Mouse (Mus musculus): ENCODE measurements at regions not wholly inside any gene's neighbourhood (a gene's known extent, or its start where the extent isn't known, plus 50 kb on each side); places are given as distances from the start of the nearest gene placed in this dataset.

DNA sequence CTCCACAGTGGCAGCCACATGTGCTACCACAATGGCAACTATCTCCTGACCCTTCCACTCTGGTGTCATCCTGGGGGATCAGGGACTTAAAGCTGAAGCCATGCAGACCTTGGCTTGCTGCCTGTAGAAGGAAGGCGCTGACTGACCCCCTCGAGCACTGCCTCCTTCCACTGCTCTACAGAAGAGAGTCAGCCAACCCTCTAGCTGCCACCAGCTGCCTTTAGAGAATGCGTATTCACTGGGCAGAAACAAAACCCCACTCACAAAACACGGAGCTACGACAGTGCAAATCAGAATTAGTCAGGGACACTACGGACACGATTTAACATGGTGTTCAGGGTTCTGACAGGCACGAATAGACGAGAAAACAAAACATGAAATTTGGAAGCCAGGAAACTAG lies 67.1 kb upstream of the A530016L24Rik start:
- no peak for DNase-seq (ENCODE audit: extremely low read depth, low read depth, low spot score)
- Histone ChIP-seq H3K79me2 (ENCODE audit: control insufficient read depth, insufficient read depth, low read length) (no peaks in the 10 kb centered on the region), H3K27me3 (ENCODE audit: control insufficient read depth, insufficient read depth, low read length) (no peaks in the 10 kb centered on the region), H3K27ac (replicated peaks; ENCODE audit: insufficient read depth, low read depth, low read length) (no peak overlapping the region), H3K9ac (ENCODE audit: low read depth, low read length) (no peak overlapping the region), H3K4me1 (ENCODE audit: control insufficient read depth, insufficient read depth, low read length) (no peaks in the 10 kb centered on the region), H3K36me3 (ENCODE audit: control insufficient read depth, insufficient read depth, low read length) (no peaks in the 10 kb centered on the region), H3K4me3 (ENCODE audit: insufficient read depth, low read depth, low read length) (no peak overlapping the region)
- WGBS: 86% methylated on average over 9 of the region's 9 CpGs
- TF ChIP-seq POLR2A (IDR thresholded peaks at IDR 0.05; ENCODE audit: extremely low read depth, insufficient read depth, low read length) (no peak), CTCF (IDR thresholded peaks at IDR 0.05; ENCODE audit: low read depth, low read length) (no peak)

DNA sequence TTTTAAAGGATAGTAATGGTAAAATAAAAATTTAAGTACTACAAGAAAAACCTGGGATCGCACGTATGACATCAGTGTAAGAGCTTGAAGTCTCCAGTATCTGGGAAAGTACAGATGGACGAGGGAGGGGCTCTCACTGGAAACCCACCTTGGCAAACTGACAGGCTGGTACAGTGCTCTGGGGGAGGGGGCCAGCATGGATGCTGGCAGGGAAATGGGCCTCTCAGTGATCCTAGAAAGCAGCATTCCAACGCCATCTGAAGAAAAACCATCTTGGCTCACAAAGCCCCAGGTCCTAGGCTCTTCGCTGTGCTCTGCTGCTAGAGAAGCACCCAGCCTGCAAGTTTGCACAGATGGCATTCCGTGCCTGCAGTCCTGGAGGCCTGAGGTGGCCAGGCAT lies 65.1 kb upstream of the A530016L24Rik start:
- no peak for DNase-seq (ENCODE audit: extremely low read depth, low read depth, low spot score)
- H3K79me2 ChIP-seq (ENCODE audit: control insufficient read depth, insufficient read depth, low read length): no peaks in the 10 kb centered on the region
- H3K9ac ChIP-seq (ENCODE audit: low read depth, low read length): no peak overlapping the region
- H3K27ac ChIP-seq (replicated peaks; ENCODE audit: insufficient read depth, low read depth, low read length): no peak overlapping the region
- no peaks in the 10 kb centered on the region for H3K27me3 ChIP-seq (ENCODE audit: control insufficient read depth, insufficient read depth, low read length)
- H3K4me1 ChIP-seq (ENCODE audit: control insufficient read depth, insufficient read depth, low read length): peaks cover 5% of the 10 kb centered on the region; the same call in 1 of the 2 replicates
- 87% methylated on average over 6 of the region's 6 CpGs for WGBS
- H3K36me3 ChIP-seq (ENCODE audit: control insufficient read depth, insufficient read depth, low read length): no peaks in the 10 kb centered on the region
- H3K4me3 ChIP-seq (ENCODE audit: insufficient read depth, low read depth, low read length): no peak overlapping the region
- TF ChIP-seq CTCF (IDR thresholded peaks at IDR 0.05; ENCODE audit: low read depth, low read length) (no peak), POLR2A (IDR thresholded peaks at IDR 0.05; ENCODE audit: extremely low read depth, insufficient read depth, low read length) (no peak)

DNA sequence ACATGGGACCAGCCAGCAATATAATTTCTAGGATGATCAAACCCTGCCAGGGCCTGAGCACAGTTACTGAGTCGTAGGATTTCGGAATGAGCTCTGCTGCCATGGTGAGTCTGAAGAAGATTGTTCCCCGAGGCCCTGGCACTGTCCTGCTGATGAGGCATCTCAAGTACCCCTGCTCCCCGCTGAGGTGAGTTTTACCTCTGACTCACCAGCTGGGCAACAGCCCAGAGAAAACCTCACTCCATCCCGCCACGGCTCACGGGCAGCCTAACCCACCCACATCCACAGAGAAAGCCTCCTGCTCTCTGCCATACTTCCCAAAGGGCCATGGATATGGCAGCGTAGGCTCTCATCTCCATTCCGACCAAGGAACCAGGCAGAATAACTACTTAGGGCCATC lies 62.6 kb upstream of the A530016L24Rik start:
- H3K9ac ChIP-seq (ENCODE audit: low read depth, low read length): no peak overlapping the region
- TF ChIP-seq POLR2A (IDR thresholded peaks at IDR 0.05; ENCODE audit: extremely low read depth, insufficient read depth, low read length) (no peak), CTCF (IDR thresholded peaks at IDR 0.05; ENCODE audit: low read depth, low read length) (no peak)
- DNase-seq (ENCODE audit: extremely low read depth, low read depth, low spot score): no peak
- no peak overlapping the region for H3K27ac ChIP-seq (replicated peaks; ENCODE audit: insufficient read depth, low read depth, low read length)
- H3K27me3 ChIP-seq (ENCODE audit: control insufficient read depth, insufficient read depth, low read length): no peaks in the 10 kb centered on the region
- H3K4me3 ChIP-seq (ENCODE audit: insufficient read depth, low read depth, low read length): no peak overlapping the region
- peaks cover 6% of the 10 kb centered on the region; the same call in 1 of the 2 replicates for H3K4me1 ChIP-seq (ENCODE audit: control insufficient read depth, insufficient read depth, low read length)
- H3K79me2 ChIP-seq (ENCODE audit: control insufficient read depth, insufficient read depth, low read length): no peaks in the 10 kb centered on the region
- H3K36me3 ChIP-seq (ENCODE audit: control insufficient read depth, insufficient read depth, low read length): no peaks in the 10 kb centered on the region
- WGBS: 89% methylated on average over 9 of the region's 9 CpGs

DNA sequence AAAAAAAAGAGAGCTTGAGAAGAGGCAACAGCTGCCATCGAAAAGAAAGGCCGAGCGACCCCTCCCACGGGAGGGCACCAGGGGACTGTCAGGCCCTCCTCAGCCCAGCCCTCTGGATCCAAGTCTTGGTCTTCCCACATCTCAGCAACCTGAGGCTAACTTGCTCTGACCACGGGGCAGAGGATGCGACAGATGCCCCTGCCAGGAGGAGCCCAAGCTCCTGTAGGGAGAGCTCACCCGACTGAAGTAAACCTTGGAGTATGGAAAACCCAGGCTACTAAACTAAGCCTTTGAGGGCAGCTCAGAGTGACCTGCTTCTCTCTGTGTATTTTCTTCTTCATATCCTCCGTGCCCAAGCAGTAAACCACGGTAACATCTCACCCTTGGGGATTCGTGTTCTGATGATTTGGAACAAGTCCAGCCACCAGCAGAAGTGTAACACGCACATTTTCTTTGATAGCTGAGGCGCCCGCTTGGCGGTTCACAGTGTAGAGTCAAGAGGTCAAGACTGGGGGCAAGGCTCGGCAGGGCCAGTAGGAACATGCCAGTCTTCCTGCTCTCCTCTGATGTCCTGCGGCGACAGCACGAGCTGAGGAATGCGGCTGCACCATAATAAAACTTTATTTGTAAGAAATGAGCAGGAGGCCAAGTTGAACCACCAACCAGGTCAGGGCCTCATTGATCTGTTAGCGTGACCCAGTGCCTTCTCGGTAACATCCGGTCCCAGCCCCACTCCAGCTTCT lies 59.0 kb upstream of the A530016L24Rik start:
- WGBS: 63% methylated on average over 22 of the region's 22 CpGs
- no peak overlapping the region for H3K4me3 ChIP-seq (ENCODE audit: insufficient read depth, low read depth, low read length)
- peak; percentile 44 for DNase-seq (ENCODE audit: extremely low read depth, low read depth, low spot score)

DNA sequence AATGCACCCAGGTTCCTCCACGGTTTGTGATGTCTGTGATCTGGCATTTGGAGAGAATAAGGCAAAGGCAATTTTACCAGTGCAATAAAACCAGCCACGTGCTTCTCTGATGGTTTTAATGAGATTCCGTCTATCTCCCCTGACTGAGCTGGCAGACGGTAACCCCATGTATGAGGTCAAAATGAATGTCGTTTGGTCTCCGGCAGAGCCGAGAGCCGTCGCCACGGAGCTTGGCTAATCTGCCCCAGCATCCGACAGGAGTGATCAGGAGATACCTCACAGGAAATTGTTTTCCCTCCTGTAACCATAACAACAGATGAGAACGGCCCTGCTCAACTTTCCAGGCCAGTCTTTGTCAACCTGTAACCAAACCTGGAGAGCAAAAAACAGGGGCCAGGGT lies 55.9 kb upstream of the A530016L24Rik start:
- no peak overlapping the region for H3K27ac ChIP-seq (replicated peaks; ENCODE audit: insufficient read depth, low read depth, low read length)
- WGBS: 59% methylated on average over 12 of the region's 12 CpGs
- no peak for DNase-seq (ENCODE audit: extremely low read depth, low read depth, low spot score)
- H3K79me2 ChIP-seq (ENCODE audit: control insufficient read depth, insufficient read depth, low read length): no peaks in the 10 kb centered on the region
- H3K36me3 ChIP-seq (ENCODE audit: control insufficient read depth, insufficient read depth, low read length): no peaks in the 10 kb centered on the region
- no peak overlapping the region for H3K4me3 ChIP-seq (ENCODE audit: insufficient read depth, low read depth, low read length)
- H3K9ac ChIP-seq (ENCODE audit: low read depth, low read length): no peak overlapping the region
- TF ChIP-seq POLR2A (IDR thresholded peaks at IDR 0.05; ENCODE audit: extremely low read depth, insufficient read depth, low read length): no peak
- no peak for TF ChIP-seq CTCF (IDR thresholded peaks at IDR 0.05; ENCODE audit: low read depth, low read length)
- H3K27me3 ChIP-seq (ENCODE audit: control insufficient read depth, insufficient read depth, low read length): no peaks in the 10 kb centered on the region
- peaks cover 6% of the 10 kb centered on the region; the same call in 1 of the 2 replicates for H3K4me1 ChIP-seq (ENCODE audit: control insufficient read depth, insufficient read depth, low read length)

More for the DNA sequence above, 59.0 kb upstream of the A530016L24Rik start:
- Histone ChIP-seq H3K27me3 (ENCODE audit: control insufficient read depth, insufficient read depth, low read length) (no peaks in the 10 kb centered on the region), H3K79me2 (ENCODE audit: control insufficient read depth, insufficient read depth, low read length) (no peaks in the 10 kb centered on the region), H3K9ac (ENCODE audit: low read depth, low read length) (no peak overlapping the region), H3K4me1 (ENCODE audit: control insufficient read depth, insufficient read depth, low read length) (peaks cover 6% of the 10 kb centered on the region; the same call in 1 of the 2 replicates), H3K36me3 (ENCODE audit: control insufficient read depth, insufficient read depth, low read length) (no peaks in the 10 kb centered on the region), H3K27ac (replicated peaks; ENCODE audit: insufficient read depth, low read depth, low read length) (no peak overlapping the region)
- TF ChIP-seq POLR2A (IDR thresholded peaks at IDR 0.05; ENCODE audit: extremely low read depth, insufficient read depth, low read length): no peak
- TF ChIP-seq CTCF (IDR thresholded peaks at IDR 0.05; ENCODE audit: low read depth, low read length): no peak

DNA sequence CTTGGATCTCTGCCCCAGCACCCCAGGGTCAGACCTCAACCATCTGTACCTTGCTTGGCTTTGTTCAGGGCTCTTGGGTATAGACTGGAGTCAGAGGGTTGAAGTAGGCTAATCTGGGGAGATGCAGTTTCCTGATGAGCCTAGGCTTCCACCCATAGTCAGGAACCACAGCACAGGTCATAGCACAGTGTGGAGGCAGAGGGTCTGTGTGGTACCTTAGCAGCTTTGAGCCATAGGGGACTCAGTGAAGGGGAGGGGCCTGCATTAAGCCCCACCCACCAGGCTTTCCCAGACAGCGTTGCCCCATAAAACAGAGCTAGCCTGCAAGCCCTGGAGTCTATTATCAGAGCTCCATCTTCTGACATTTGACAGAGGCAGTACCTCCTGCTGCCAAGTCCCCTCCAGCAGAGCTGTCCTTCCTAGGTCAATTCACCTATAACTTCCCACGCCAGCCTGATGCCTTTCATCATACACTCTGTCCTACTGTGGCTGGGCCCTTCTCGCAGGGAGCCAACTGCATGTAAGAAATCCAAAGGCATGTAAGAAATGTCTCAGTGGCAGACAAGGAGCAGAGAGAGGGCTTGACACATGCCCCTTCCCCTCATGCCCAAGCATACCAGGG lies 54.5 kb upstream of the A530016L24Rik start:
- TF ChIP-seq POLR2A (IDR thresholded peaks at IDR 0.05; ENCODE audit: extremely low read depth, insufficient read depth, low read length): no peak
- no peak for TF ChIP-seq CTCF (IDR thresholded peaks at IDR 0.05; ENCODE audit: low read depth, low read length)
- 0 out of 2 replicates have a peak, but pooled peaks cover 1% of the 10 kb centered on the region for H3K4me1 ChIP-seq (ENCODE audit: control insufficient read depth, insufficient read depth, low read length)

More for the DNA sequence above, 54.5 kb upstream of the A530016L24Rik start:
- H3K27ac ChIP-seq (replicated peaks; ENCODE audit: insufficient read depth, low read depth, low read length): no peak overlapping the region
- no peak overlapping the region for H3K9ac ChIP-seq (ENCODE audit: low read depth, low read length)
- no peak for DNase-seq (ENCODE audit: extremely low read depth, low read depth, low spot score)
- no peaks in the 10 kb centered on the region for H3K36me3 ChIP-seq (ENCODE audit: control insufficient read depth, insufficient read depth, low read length)
- no peaks in the 10 kb centered on the region for H3K79me2 ChIP-seq (ENCODE audit: control insufficient read depth, insufficient read depth, low read length)
- WGBS: 69% methylated on average over 3 of the region's 3 CpGs
- no peaks in the 10 kb centered on the region for H3K27me3 ChIP-seq (ENCODE audit: control insufficient read depth, insufficient read depth, low read length)
- no peak overlapping the region for H3K4me3 ChIP-seq (ENCODE audit: insufficient read depth, low read depth, low read length)
